Mouse (Mus musculus) liver, adult 2 months (tissue): ENCODE measurements around the gene Ccsap. TPM values are rescaled to one million over a fixed set of nuclear protein-coding genes. Genes with fewer than 3 reads are reported as not detected.
A peak's percentile ranks its signal among the peaks of the same experiment; 100 is the strongest.
"Not testable (repeated sequence)": the region's sequence is repeated elsewhere in the genome, so short reads cannot be mapped to it uniquely, and the experiment has no call there.

Experiments
- DNase-seq: peaks from one replicate; pipeline ENCODE4 v3.0.0-alpha.2; 2011; ENCODE audit warnings: low read depth, low spot score; ENCODE audit errors: extremely low read depth
- H3K27ac ChIP-seq: fragments of 200-500 bp; replicated peaks from 2 replicates; pipeline ENCODE4 v1.5.1; 2012; ENCODE audit warnings: low read depth, mild to moderate bottlenecking, control low read depth, inconsistent platforms, low read length; ENCODE audit not compliant: insufficient read depth
- H3K27me3 ChIP-seq: fragments of 200-500 bp; 2 replicates; pipeline ENCODE4 v1.6.1; 2012; ENCODE audit warnings: mild to moderate bottlenecking, moderate library complexity, low read length, inconsistent platforms; ENCODE audit not compliant: control insufficient read depth, insufficient read depth
- H3K36me3 ChIP-seq: fragments of 200-500 bp; 2 replicates; pipeline ENCODE4 v1.6.1; 2012; ENCODE audit warnings: low read length, inconsistent platforms; ENCODE audit not compliant: control insufficient read depth, insufficient read depth
- H3K4me1 ChIP-seq: fragments of 200-500 bp; 2 replicates; pipeline ENCODE4 v1.6.1; 2011; ENCODE audit warnings: low read length; ENCODE audit not compliant: control insufficient read depth, insufficient read depth
- H3K4me3 ChIP-seq: fragments of 200-500 bp; 2 replicates; pipeline ENCODE4 v1.5.1; 2011; ENCODE audit warnings: low read depth, mild to moderate bottlenecking, control low read depth, low read length, moderate library complexity; ENCODE audit not compliant: insufficient read depth
- H3K79me2 ChIP-seq: fragments of 200-500 bp; 2 replicates; pipeline ENCODE4 v1.6.1; 2012; ENCODE audit warnings: inconsistent platforms, mild to moderate bottlenecking, low read length, moderate library complexity; ENCODE audit not compliant: control insufficient read depth, insufficient read depth
- H3K9ac ChIP-seq: fragments of 200-500 bp; 2 replicates; pipeline ENCODE4 v1.6.1; 2012; ENCODE audit warnings: low read depth, mild to moderate bottlenecking, control low read depth, inconsistent platforms, low read length
- CTCF ChIP-seq: fragments of 200-500 bp; IDR thresholded peaks from 2 replicates; pipeline ENCODE4 v1.5.1; 2011; ENCODE audit warnings: low read depth, low read length, control low read depth
- POLR2A ChIP-seq: fragments of 200-500 bp; IDR thresholded peaks from 2 replicates; pipeline ENCODE4 v1.6.1; 2011; ENCODE audit warnings: low read length, control low read depth; ENCODE audit not compliant: insufficient read depth; ENCODE audit errors: extremely low read depth
- WGBS: fragments of 180-500 bp; shearing (Covaris S2); methylation state at CpG from one replicate; pipeline ENCODE4 v1.1.7; 2018; 5-methylcytosine and 5-hydroxymethylcytosine counted together
- polyA plus RNA-seq: library from polyadenylated mRNA; depleted of rRNA; stranded (reverse); fragments of >200 nt; gene quantifications from 2 replicates; pipeline ENCODE4 v1.2.3, GENCODE M21; 2012
- total RNA-seq: library from RNA; depleted of rRNA; stranded (reverse); fragments of >200 nt; gene quantifications from 2 replicates; pipeline ENCODE4 v1.2.3, GENCODE M21; 2014

The Ccsap gene
- total and polyA plus RNA-seq, 2 experiments: 0.09 to 0.12 TPM

- Histone ChIP-seq H3K27me3 (no peaks in the 10 kb centered on the region), H3K36me3 (no peaks in the 10 kb centered on the region), H3K79me2 (peaks cover 43% of the 10 kb centered on the region), H3K4me1 (peaks cover 47% of the 10 kb centered on the region), H3K9ac (no peak overlapping the region), H3K27ac (peak overlapping the region; percentile 91), H3K4me3 (no peak overlapping the region)
- 21% methylated on average over 5 of the region's 5 CpGs for WGBS
- DNase-seq: peak; percentile 98
- TF ChIP-seq POLR2A (no peak), CTCF (no peak)
Measured at GRCm38 (mm10) chr8:123812227-123812626, 47.8 kb downstream of the Ccsap start.

GRCm38 (mm10) chr8:123809342-123809741, 50.7 kb downstream of the Ccsap start:
- DNase-seq: not testable (repeated sequence)
- peaks cover 38% of the 10 kb centered on the region for H3K4me1 ChIP-seq
- WGBS: 88% methylated on average over 4 of the region's 4 CpGs

GRCm38 (mm10) chr8:123808671-123809070, 51.3 kb downstream of the Ccsap start:
- TF ChIP-seq POLR2A (no peak), CTCF (no peak)
- Histone ChIP-seq H3K9ac (no peak overlapping the region), H3K27me3 (no peaks in the 10 kb centered on the region), H3K27ac (peak overlapping the region; percentile 24), H3K79me2 (peaks cover 19% of the 10 kb centered on the region), H3K36me3 (no peaks in the 10 kb centered on the region), H3K4me3 (no peak overlapping the region), H3K4me1 (peaks cover 31% of the 10 kb centered on the region)
- 30% methylated on average over 7 of the region's 7 CpGs for WGBS
- peak; percentile 60 for DNase-seq

More at GRCm38 (mm10) chr8:123809342-123809741, 50.7 kb downstream of the Ccsap start:
- H3K4me3 ChIP-seq, H3K36me3 ChIP-seq, H3K9ac ChIP-seq, H3K27me3 ChIP-seq: not testable (repeated sequence)
- Histone ChIP-seq H3K79me2 (peaks cover 20% of the 10 kb centered on the region), H3K27ac (peak overlapping the region; percentile 24; the same call in 1 of the 2 replicates)

- no peak overlapping the region; the same call in 1 of the 2 replicates for H3K9ac ChIP-seq
Measured at GRCm38 (mm10) chr8:123807852-123808573, 52.0 kb downstream of the Ccsap start.

GRCm38 (mm10) chr8:123807024-123807431, 53.0 kb downstream of the Ccsap start:
- Histone ChIP-seq H3K27ac (peak overlapping the region; percentile 17), H3K36me3 (no peaks in the 10 kb centered on the region), H3K27me3 (no peaks in the 10 kb centered on the region), H3K79me2 (peaks cover 19% of the 10 kb centered on the region), H3K9ac (peak overlapping the region; percentile 16), H3K4me3 (peak overlapping the region; percentile 3; the same call in 1 of the 2 replicates), H3K4me1 (peaks cover 25% of the 10 kb centered on the region)
- DNase-seq: no peak
- TF ChIP-seq CTCF (0 out of 2 replicates have a peak, but pooled peaks have one; percentile 5), POLR2A (no peak)
- 2% methylated on average over 14 of the region's 14 CpGs for WGBS

More at GRCm38 (mm10) chr8:123807852-123808573, 52.0 kb downstream of the Ccsap start:
- DNase-seq: no peak
- H3K4me3 ChIP-seq: no peak overlapping the region
- H3K4me1 ChIP-seq: peaks cover 30% of the 10 kb centered on the region
- no peak for TF ChIP-seq CTCF
- TF ChIP-seq POLR2A: no peak
- H3K79me2 ChIP-seq: peaks cover 19% of the 10 kb centered on the region
- WGBS: 63% methylated on average over 6 of the region's 6 CpGs
- H3K36me3 ChIP-seq: no peaks in the 10 kb centered on the region
- no peaks in the 10 kb centered on the region for H3K27me3 ChIP-seq
- peak overlapping the region; percentile 17 for H3K27ac ChIP-seq

GRCm38 (mm10) chr8:123806374-123806935, 53.6 kb downstream of the Ccsap start:
- Histone ChIP-seq H3K4me3 (peak overlapping the region; percentile 87), H3K27me3 (no peaks in the 10 kb centered on the region), H3K9ac (peak overlapping the region; percentile 86), H3K27ac (peak overlapping the region; percentile 75), H3K79me2 (peaks cover 19% of the 10 kb centered on the region), H3K4me1 (peaks cover 21% of the 10 kb centered on the region), H3K36me3 (no peaks in the 10 kb centered on the region)
- DNase-seq: no peak
- TF ChIP-seq CTCF: no peak
- TF ChIP-seq POLR2A: no peak
- 4% methylated on average over 12 of the region's 12 CpGs for WGBS
